Mouse (Mus musculus) midbrain, embryonic 16.5 days (tissue): ENCODE measurements around the gene Fez2. TPM values are rescaled to one million over a fixed set of nuclear protein-coding genes. Genes with fewer than 3 reads are reported as not detected.

Experiments used
- ATAC-seq: fragments of 200-750 bp; cut with Nextera tagmentation; 2 replicates; pipeline ENCODE4 v1.8.0; 2017; ENCODE audit warnings: moderate TSS enrichment
- H3K27ac ChIP-seq: fragments of 300-500 bp; sonication (generic); 2 replicates; pipeline ENCODE4 v1.5.1; 2014; ENCODE audit warnings: mild to moderate bottlenecking, low read length, mixed read lengths
- H3K27me3 ChIP-seq: fragments of 300-500 bp; sonication (generic); 2 replicates; pipeline ENCODE4 v1.6.1; 2014; ENCODE audit warnings: low read depth, low read length, mixed read lengths; ENCODE audit not compliant: control insufficient read depth, insufficient read depth
- H3K36me3 ChIP-seq: fragments of 300-500 bp; sonication (generic); 2 replicates; pipeline ENCODE4 v1.6.1; 2014; ENCODE audit warnings: mild to moderate bottlenecking, low read length, moderate library complexity, mixed read lengths; ENCODE audit not compliant: control insufficient read depth, insufficient read depth
- H3K4me1 ChIP-seq: fragments of 300-500 bp; sonication (generic); 2 replicates; pipeline ENCODE4 v1.6.1; 2014; ENCODE audit warnings: mild to moderate bottlenecking, low read length, mixed read lengths; ENCODE audit not compliant: control insufficient read depth, insufficient read depth
- H3K4me2 ChIP-seq: fragments of 300-500 bp; sonication (generic); 2 replicates; pipeline ENCODE4 v1.6.1; 2014; ENCODE audit warnings: mild to moderate bottlenecking, low read length, mixed read lengths
- H3K4me3 ChIP-seq: fragments of 300-500 bp; sonication (generic); 2 replicates; pipeline ENCODE4 v1.5.1; 2014; ENCODE audit warnings: low read depth, mild to moderate bottlenecking, low read length, moderate library complexity, mixed read lengths
- H3K9ac ChIP-seq: fragments of 300-500 bp; sonication (generic); 2 replicates; pipeline ENCODE4 v1.6.1; 2014; ENCODE audit warnings: low read depth, low read length, mixed read lengths
- H3K9me3 ChIP-seq: fragments of 300-500 bp; sonication (generic); replicated peaks from 2 replicates; pipeline ENCODE4 v1.6.1; 2014; ENCODE audit warnings: mild to moderate bottlenecking, low read length, mixed read lengths; ENCODE audit not compliant: control insufficient read depth, poor library complexity, severe bottlenecking
- WGBS: fragments of 180-500 bp; shearing (Covaris S2); extraction: QIAGEN DNeasy Blood & Tissue Kit; methylation state at CpG from one replicate; pipeline ENCODE4 v1.1.7; 2014; 5-methylcytosine and 5-hydroxymethylcytosine counted together
- polyA plus RNA-seq: library from polyadenylated mRNA; unstranded; fragments of >200 nt; fragmentation: Nextera tagmentation; extraction: Ambion mirVana; gene quantifications from 2 replicates; pipeline ENCODE4 v1.2.1, GENCODE M21; 2015

The Fez2 gene
- polyA plus RNA-seq, 1 experiment from 2014 or later, result 53.5 TPM

DNA sequence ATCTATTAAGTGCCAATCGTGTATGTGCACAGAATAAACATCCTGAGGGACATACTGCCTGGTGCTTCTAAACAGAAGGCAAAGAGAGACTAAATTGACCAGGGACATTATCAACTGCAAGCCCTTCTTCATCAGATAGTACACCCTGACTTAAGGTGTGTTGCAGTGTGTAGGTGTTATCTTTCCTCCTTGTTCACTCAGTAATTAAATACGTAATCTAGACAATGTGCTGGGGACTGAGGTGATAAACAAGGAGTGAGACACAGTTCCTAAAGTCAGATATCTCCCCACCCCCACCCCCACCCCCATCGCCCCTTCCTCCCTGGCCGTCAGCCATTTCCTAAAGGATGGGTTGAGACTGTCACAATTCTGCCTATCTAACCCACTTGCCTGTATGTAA, 90.8 kb downstream of the Fez2 start:
- no peaks in the 10 kb centered on the region for H3K36me3 ChIP-seq
- no peak overlapping the region for H3K27ac ChIP-seq
- no peak overlapping the region for H3K4me2 ChIP-seq
- WGBS, result 90% methylated on average over 4 of the region's 4 CpGs
- ATAC-seq, result no peak
- no peaks in the 10 kb centered on the region for H3K27me3 ChIP-seq
- H3K9me3 ChIP-seq, result no peaks in the 10 kb centered on the region
- H3K4me1 ChIP-seq, result peaks cover 15% of the 10 kb centered on the region
- no peak overlapping the region for H3K4me3 ChIP-seq
- H3K9ac ChIP-seq, result no peak overlapping the region

- Histone ChIP-seq H3K27ac (no peak overlapping the region), H3K27me3 (no peaks in the 10 kb centered on the region), H3K4me2 (no peak overlapping the region), H3K9me3 (no peaks in the 10 kb centered on the region), H3K4me3 (no peak overlapping the region), H3K4me1 (peaks cover 16% of the 10 kb centered on the region), H3K36me3 (no peaks in the 10 kb centered on the region), H3K9ac (no peak overlapping the region)
- ATAC-seq, result no peak
- WGBS, result 80% methylated on average over 2 of the region's 2 CpGs
Measured at GRCm38 (mm10) chr17:78326381-78326780, 91.6 kb downstream of the Fez2 start.

DNA sequence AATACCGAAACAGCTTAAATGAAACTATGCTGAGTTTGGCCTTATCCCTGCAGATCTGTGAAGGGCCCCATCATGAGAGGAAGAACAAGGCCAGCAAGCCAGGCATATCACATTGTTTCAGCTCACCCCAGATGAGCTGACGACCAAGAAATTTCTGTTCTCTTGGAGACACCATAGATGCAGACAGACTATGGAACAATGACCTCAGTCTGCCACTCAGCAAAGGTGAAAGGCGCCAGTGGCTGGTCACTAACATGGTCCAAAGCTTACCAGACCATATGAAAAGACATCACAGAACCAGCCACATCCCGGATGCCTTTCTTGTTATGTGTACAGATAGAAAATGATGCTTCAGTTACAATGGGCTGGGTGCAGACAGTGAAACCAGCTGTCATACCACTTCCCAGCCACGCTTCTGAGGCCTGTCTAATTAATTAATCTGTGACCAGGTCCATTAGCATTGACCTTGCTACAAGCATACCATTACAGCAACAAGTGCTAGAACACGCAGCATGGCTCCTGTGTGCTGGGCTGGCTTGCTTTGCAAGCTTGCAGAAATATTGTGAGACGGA, 92.1 kb downstream of the Fez2 start:
- Histone ChIP-seq H3K9me3 (no peaks in the 10 kb centered on the region), H3K4me2 (no peak overlapping the region), H3K4me3 (no peak overlapping the region), H3K27me3 (no peaks in the 10 kb centered on the region), H3K27ac (no peak overlapping the region), H3K9ac (no peak overlapping the region), H3K4me1 (peaks cover 16% of the 10 kb centered on the region), H3K36me3 (no peaks in the 10 kb centered on the region)
- no peak for ATAC-seq
- 66% methylated on average over 7 of the region's 7 CpGs for WGBS

- Histone ChIP-seq H3K4me3 (no peak overlapping the region), H3K4me1 (peaks cover 16% of the 10 kb centered on the region), H3K4me2 (no peak overlapping the region), H3K27ac (no peak overlapping the region), H3K9me3 (no peaks in the 10 kb centered on the region), H3K9ac (no peak overlapping the region), H3K36me3 (no peaks in the 10 kb centered on the region), H3K27me3 (no peaks in the 10 kb centered on the region)
- ATAC-seq, result peak; percentile 36; the same call in 1 of the 2 replicates
- 36% methylated on average over 18 of the region's 18 CpGs for WGBS
Measured at GRCm38 (mm10) chr17:78322369-78323335, 95.3 kb downstream of the Fez2 start.

DNA sequence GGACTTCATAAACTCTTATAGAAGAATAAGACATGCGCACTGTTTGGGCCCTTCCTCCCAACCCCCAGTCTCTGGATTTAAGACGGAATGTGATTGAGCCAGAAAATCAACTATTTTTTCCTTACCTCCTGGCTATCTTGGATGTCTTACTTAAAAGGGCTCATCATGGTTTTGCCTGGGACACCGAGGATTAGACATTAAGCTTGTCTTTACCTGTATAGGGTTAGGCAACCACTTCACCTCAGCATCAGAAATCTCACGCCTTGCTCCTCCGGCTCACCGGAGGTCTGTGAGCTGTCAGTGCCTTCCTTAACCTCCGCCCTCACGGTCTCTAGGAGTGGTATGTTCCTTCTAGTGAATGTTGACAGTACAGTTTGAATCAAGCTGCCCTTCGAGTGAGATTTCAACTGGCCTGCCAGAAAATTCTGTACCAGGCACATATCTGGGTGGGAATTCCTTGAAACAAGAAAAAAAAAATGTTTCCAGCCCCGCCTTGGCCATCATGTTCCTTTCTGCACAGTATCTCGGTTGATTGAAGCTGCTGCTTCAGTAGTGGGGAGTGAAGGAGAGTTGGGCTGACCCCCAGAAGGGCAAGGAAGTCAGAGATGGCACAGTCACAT, 96.6 kb downstream of the Fez2 start:
- Histone ChIP-seq H3K27ac (no peak overlapping the region), H3K36me3 (no peaks in the 10 kb centered on the region), H3K9me3 (no peaks in the 10 kb centered on the region), H3K9ac (no peak overlapping the region), H3K27me3 (no peaks in the 10 kb centered on the region), H3K4me3 (no peak overlapping the region), H3K4me2 (no peak overlapping the region), H3K4me1 (peaks cover 16% of the 10 kb centered on the region)
- WGBS, result 85% methylated on average over 11 of the region's 11 CpGs
- ATAC-seq, result no peak

Other genes with a start within 250 kb of the Fez2 start
- gene Crim1, start 217.9 kb downstream of the Fez2 start, polyA plus RNA-seq, result 11.2 and 11.9 TPM in 2 replicates
- gene Vit, start 89.9 kb upstream of the Fez2 start, polyA plus RNA-seq, result 13.1 and 15.1 TPM in 2 replicates